Mouse (Mus musculus) heart, adult 2 months (tissue): ENCODE results near the gene Irx4. TPM values are rescaled to one million over a fixed set of nuclear protein-coding genes. Genes with fewer than 3 reads are reported as not detected.

ENCODE experiments used
- DNase-seq, 2 experiments: peaks; one replicate each; pipeline ENCODE4 v3.0.0; 2021
- H3K27ac ChIP-seq: fragments of 200-600 bp; 2 replicates; pipeline ENCODE4 v1.8.1; 2022
- H3K27me3 ChIP-seq: fragments of 200-500 bp; 2 replicates; pipeline ENCODE4 v1.6.1; 2012; ENCODE audit warnings: mild to moderate bottlenecking, low read length, inconsistent platforms, mixed read lengths; ENCODE audit not compliant: control insufficient read depth, insufficient read depth
- H3K36me3 ChIP-seq: fragments of 200-500 bp; 2 replicates; pipeline ENCODE4 v1.6.1; 2012; ENCODE audit warnings: low read length, inconsistent platforms; ENCODE audit not compliant: control insufficient read depth, insufficient read depth
- H3K4me1 ChIP-seq: fragments of 200-500 bp; 2 replicates; pipeline ENCODE4 v1.6.1; 2011; ENCODE audit warnings: low read length; ENCODE audit not compliant: control insufficient read depth, insufficient read depth
- H3K4me3 ChIP-seq: fragments of 200-600 bp; 2 replicates; pipeline ENCODE4 v1.8.1; 2022
- H3K79me2 ChIP-seq: fragments of 200-500 bp; replicated peaks from 2 replicates; pipeline ENCODE4 v1.6.1; 2012; ENCODE audit warnings: mild to moderate bottlenecking, inconsistent platforms, low read length, moderate library complexity, mixed read lengths; ENCODE audit not compliant: control insufficient read depth, insufficient read depth
- H3K9ac ChIP-seq: fragments of 200-500 bp; 2 replicates; pipeline ENCODE4 v1.6.1; 2012; ENCODE audit warnings: low read depth, mild to moderate bottlenecking, control low read depth, inconsistent platforms, low read length, mixed read lengths
- CTCF ChIP-seq: fragments of 200-600 bp; IDR thresholded peaks from 2 replicates; pipeline ENCODE4 v1.8.1; 2022; ENCODE audit warnings: antibody characterized with exemption, mild to moderate bottlenecking, moderate library complexity
- EP300 ChIP-seq: fragments of 200-500 bp; IDR thresholded peaks from 2 replicates; pipeline ENCODE4 v1.6.1; 2011; ENCODE audit warnings: low read depth, low read length, control low read depth; ENCODE audit not compliant: insufficient read depth
- POLR2A ChIP-seq: fragments of 200-500 bp; IDR thresholded peaks from 2 replicates; pipeline ENCODE4 v1.6.1; 2011; ENCODE audit warnings: mild to moderate bottlenecking, low read depth, low read length, control low read depth; ENCODE audit not compliant: insufficient read depth
- WGBS: fragments of 180-500 bp; shearing (Covaris S2); methylation state at CpG from one replicate; pipeline ENCODE4 v1.1.7; 2018; 5-methylcytosine and 5-hydroxymethylcytosine counted together
- intact Hi-C: fragments of 180-260 bp; cut with DNase I; formaldehyde crosslinking; loops from one replicate; pipeline ENCODE4 v1.15.1; 2025
- long read RNA-seq: library from polyadenylated mRNA; stranded (forward); transcript quantifications from one replicate; pipeline ENCODE4 v2.0.0, GENCODE M21; 2021
- polyA plus RNA-seq: library from polyadenylated mRNA; depleted of rRNA; stranded (reverse); fragments of >200 nt; gene quantifications from 2 replicates; pipeline ENCODE4 v1.2.3, GENCODE M21; 2012; rRNA removed
- total RNA-seq, 2 experiments: library from RNA; stranded (reverse); gene quantifications; 2 replicates each; pipeline ENCODE4 v1.2.3; 2021

Gene Irx4
- total RNA-seq, result 10 to 100 TPM; 26.5 to 30.9 TPM
- 15.6 and 19.8 TPM in 2 replicates for polyA plus RNA-seq
- long read RNA-seq, transcript Irx4-201 (6 exons, 2,589 nt), result major isoform, 25 of 32 reads
- long read RNA-seq, partial matches to known transcripts, result 1 of 32 reads
- long read RNA-seq, other reads (novel, unspliced or antisense), result 5 of 32 reads

DNA sequence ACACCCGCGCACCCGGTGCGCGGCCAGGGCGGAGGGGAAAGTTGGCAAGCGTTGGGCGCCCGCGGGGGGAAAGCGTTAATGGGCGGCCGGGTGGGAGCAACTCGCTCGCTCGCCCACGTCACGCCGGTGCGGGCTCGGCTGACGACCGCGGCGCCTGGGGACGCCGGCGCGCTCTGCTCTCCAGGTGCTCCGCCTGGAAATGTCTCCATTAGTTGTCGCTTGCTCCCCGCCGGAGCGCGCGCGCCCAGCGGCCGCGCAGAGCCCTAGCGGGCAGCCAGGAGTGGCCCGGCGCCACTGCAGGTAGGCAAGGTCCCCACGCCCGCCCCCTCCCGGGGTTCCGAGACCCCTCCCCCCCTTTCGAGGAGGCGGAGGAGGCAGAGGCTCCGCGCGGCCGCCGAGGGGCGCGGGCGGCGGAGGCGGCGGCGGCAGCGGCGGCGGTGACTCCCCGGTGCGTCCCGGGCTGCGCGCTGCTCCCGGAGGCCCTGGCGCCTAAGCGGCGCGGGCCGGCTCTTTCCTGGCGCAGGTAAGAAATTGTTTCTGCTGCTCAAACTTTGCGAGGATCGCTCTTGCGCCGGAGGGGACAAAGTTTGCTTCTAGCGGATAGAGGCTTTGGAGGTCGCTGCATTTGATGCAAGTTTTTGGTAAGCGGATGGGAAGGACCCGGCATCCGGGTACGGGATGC, at the start of gene Irx4:
Gene Irx4 (plus strand): TSS at position 126 of the 682 bp plus-strand sequence.
- peak; percentile 46 to 53 for DNase-seq
- no peaks in the 10 kb centered on the region for H3K79me2 ChIP-seq
- H3K9ac ChIP-seq, result peak within 1 kb of the TSS; percentile 68
- no peaks in the 10 kb centered on the region for H3K36me3 ChIP-seq
- peak within 1 kb of the TSS; percentile 39 for H3K4me3 ChIP-seq
- H3K27ac ChIP-seq, result peak within 1 kb of the TSS; percentile 87
- peaks cover 2% of the 10 kb centered on the region; the same call in 1 of the 2 replicates for H3K27me3 ChIP-seq
- under 1% methylated on average over 76 of the region's 86 CpGs for WGBS
- H3K4me1 ChIP-seq, result no peaks in the 10 kb centered on the region
- TF ChIP-seq EP300 (no peak), CTCF (peak; percentile 10; the same call in 1 of the 2 replicates), POLR2A (no peak)
- intact Hi-C loops, result loop anchor here (5.0 kb wide), 1 partner anchor 88 kb away; no protein-coding TSS in a partner anchor

DNA sequence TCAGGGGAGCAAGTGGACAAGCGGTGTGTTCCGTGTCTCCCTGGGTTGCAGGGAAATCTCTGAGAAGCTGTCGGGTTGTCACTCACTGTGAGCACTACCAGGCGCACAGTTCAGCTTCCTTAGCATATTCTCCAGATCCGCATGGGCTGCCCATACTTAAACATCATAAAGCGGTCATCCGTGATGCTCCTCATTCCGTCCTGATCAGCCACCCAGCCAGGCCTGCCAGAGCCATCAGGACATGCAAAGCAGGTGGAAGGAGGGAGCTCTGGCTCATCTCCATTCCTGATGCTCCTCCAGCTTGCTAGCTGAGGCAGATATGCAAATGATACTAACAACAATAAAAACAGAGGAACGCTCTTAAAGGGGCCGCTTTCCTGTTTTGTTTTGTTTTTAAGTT, 46.0 kb upstream of the Irx4 start:
- 67% methylated on average over 10 of the region's 10 CpGs for WGBS
- DNase-seq, result no peak
- Histone ChIP-seq H3K4me1 (no peaks in the 10 kb centered on the region), H3K36me3 (no peaks in the 10 kb centered on the region), H3K27me3 (no peaks in the 10 kb centered on the region), H3K9ac (no peak overlapping the region), H3K27ac (no peak overlapping the region), H3K79me2 (no peaks in the 10 kb centered on the region), H3K4me3 (no peak overlapping the region)
- intact Hi-C loops, result no loop called here
- TF ChIP-seq CTCF (no peak), POLR2A (no peak), EP300 (no peak)

DNA sequence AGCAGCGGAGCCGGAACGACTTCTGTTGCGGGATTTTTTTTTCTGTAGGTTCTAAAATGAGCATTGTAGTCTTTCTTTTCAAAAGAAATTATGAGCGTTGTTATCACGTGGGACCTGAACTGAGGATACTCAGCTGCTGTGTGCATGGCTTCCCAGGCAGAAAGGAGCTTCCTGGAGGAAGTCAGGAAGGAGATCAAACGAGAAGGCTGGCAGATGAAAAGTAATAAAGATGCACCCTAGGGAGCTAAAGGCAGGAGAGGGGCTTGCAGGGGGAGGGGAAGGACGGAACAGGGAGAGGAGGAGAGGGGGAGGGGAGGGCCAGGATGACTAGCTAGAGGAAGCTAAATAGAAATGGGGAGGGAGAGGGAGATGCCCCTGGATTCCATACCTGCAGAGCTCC, 23.8 kb upstream of the Irx4 start:
- 43% methylated on average over 8 of the region's 8 CpGs for WGBS
- H3K79me2 ChIP-seq, result no peaks in the 10 kb centered on the region
- H3K4me1 ChIP-seq, result no peaks in the 10 kb centered on the region
- no peaks in the 10 kb centered on the region for H3K27me3 ChIP-seq
- TF ChIP-seq EP300 (no peak), CTCF (no peak), POLR2A (no peak)
- intact Hi-C loops, result no loop called here
- H3K9ac ChIP-seq, result no peak overlapping the region
- H3K4me3 ChIP-seq, result no peak overlapping the region
- no peaks in the 10 kb centered on the region for H3K36me3 ChIP-seq
- DNase-seq, result no peak
- no peak overlapping the region for H3K27ac ChIP-seq

DNA sequence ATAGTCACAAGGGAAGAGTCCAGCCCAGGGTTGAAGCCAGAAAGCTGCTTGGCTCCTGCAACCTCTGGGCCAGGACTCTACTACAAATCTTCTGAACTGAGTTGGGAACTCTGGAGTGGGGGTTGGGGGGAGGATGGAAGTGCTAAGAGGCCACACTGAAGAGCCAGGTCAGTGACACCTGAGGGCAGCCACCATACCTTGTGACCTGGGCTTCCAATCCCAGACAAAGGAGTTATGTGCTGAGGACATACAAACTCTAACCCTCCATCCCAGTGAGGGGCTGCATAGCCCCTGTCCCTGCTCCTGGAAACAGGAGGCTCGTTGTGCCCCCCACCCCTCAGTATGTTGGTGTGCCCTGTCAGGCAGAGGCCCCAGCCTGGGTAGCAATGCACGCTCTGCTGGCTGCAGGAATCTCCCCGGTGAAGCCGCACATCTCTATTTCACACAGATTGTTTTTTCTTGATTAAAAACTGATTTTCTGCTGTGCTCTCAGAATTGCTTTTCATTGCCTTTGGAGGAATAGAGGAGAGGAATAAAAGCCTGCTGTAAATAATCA, 21.0 kb upstream of the Irx4 start:
- WGBS, result 79% methylated on average over 4 of the region's 4 CpGs
- intact Hi-C loops, result no loop called here
- TF ChIP-seq EP300, result no peak
- no peaks in the 10 kb centered on the region for H3K79me2 ChIP-seq
- no peak for DNase-seq
- no peaks in the 10 kb centered on the region for H3K27me3 ChIP-seq
- H3K4me3 ChIP-seq, result no peak overlapping the region
- H3K27ac ChIP-seq, result no peak overlapping the region
- H3K9ac ChIP-seq, result no peak overlapping the region
- H3K36me3 ChIP-seq, result no peaks in the 10 kb centered on the region
- no peaks in the 10 kb centered on the region for H3K4me1 ChIP-seq

DNA sequence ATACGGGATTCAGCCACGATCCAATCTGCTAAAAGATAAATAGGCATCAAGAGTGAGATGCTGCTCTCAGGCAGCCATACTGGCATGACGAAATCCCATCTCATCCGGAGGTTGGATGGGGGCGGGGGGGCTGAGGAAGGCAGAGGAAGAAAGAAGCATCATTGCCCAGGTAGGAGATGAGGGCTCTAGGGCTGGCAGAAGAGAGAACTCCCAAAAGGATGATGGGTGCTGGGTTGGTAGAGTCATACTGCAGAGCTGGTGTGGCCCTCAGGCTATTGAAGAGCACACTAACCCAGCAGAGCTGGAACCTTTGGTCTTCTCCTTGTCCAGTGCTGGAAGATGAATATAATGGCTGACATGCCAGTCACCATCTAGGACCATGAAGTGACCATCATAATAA, 17.7 kb upstream of the Irx4 start:
- Histone ChIP-seq H3K27ac (no peak overlapping the region), H3K79me2 (no peaks in the 10 kb centered on the region), H3K4me1 (no peaks in the 10 kb centered on the region), H3K27me3 (no peaks in the 10 kb centered on the region), H3K36me3 (no peaks in the 10 kb centered on the region), H3K4me3 (no peak overlapping the region), H3K9ac (no peak overlapping the region)
- no peak for TF ChIP-seq POLR2A
- TF ChIP-seq CTCF, result no peak
- no peak for TF ChIP-seq EP300
- intact Hi-C loops, result no loop called here
- DNase-seq, result no peak
- 82% methylated on average over 5 of the region's 5 CpGs for WGBS

DNA sequence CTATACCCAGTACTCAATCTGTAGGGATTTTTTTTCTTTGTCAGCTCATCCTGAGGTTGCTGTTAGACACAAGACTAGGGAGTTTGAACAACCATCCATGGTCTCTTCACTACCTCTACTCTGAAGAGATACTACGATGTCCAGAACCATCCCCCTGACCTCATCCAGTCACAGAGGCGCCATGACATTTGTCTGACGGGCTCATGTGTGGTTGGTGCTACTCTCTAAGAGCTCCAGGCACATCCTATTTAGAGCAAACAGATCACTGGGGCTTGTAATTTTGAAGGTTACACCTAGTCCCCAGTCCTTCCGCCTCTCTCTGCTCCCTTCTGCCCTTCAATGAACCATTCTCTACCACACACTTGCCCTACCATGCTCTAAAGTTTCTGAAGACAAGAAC, 13.3 kb upstream of the Irx4 start:
- Histone ChIP-seq H3K27ac (no peak overlapping the region), H3K79me2 (no peaks in the 10 kb centered on the region), H3K36me3 (no peaks in the 10 kb centered on the region), H3K27me3 (no peaks in the 10 kb centered on the region), H3K4me1 (no peaks in the 10 kb centered on the region), H3K4me3 (no peak overlapping the region), H3K9ac (no peak overlapping the region)
- intact Hi-C loops, result no loop called here
- no peak for DNase-seq
- 84% methylated on average over 4 of the region's 4 CpGs for WGBS
- no peak for TF ChIP-seq POLR2A
- no peak for TF ChIP-seq CTCF
- TF ChIP-seq EP300, result no peak
